Mouse (Mus musculus) layer of hippocampus, postnatal 10 days (tissue): Measurements from ENCODE around the gene Psmd8. TPM values are rescaled to one million over a fixed set of nuclear protein-coding genes. Genes with fewer than 3 reads are reported as not detected.
A peak's percentile ranks its signal among the peaks of the same experiment; 100 is the strongest.

ENCODE experiments used
- DNase-seq, 2 experiments: peaks; one replicate each; pipeline ENCODE4 v3.0.0; 2021; ENCODE audit warnings: low spot score in 2 of 2
- total RNA-seq, 2 experiments: library from RNA; stranded (reverse); gene quantifications; 2 replicates each; pipeline ENCODE4 v1.2.3; 2021

The Psmd8 gene
- total RNA-seq, 2 experiments from 2014 or later: 176 to 182 TPM

DNA sequence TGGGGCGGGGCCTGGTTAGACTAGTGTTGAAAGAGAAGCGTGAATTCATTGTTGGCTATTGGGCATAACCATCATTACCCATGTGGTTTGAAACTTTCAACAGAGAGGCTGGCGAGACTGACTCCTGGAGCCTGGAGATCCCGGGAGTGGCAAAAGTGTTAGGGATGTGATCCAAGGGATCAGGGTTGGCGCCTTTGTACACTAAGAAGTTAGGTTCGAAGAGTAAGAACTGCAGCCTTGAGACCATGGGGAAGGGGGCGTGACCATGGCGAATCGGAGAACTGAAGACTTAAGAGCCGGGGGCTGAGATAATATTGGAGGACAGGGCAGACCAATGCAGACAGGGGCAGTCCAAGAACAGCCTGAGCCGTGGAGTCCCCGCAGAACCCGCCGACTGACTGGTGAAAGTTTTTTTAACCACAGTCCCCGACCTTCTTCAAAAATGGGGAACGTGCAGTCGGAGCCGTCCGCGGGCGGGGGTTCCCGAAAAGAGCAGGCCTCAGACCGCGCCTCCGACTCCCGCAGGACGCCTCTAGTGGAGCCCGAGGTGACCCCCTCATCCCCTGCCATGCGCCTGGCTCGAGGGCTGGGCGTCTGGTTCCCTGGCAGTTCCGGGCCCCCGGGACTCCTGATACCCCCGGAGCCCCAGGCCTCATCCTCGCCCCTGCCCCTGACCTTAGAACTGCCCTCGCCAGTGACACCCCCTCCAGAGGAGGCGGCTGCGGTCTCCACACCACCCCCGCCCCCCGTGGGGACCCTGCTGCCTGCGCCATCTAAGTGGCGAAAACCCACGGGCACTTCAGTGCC lies 9.5 kb downstream of the Psmd8 start:
- DNase-seq: peak in 1 of 2 experiments; percentile 38

DNA sequence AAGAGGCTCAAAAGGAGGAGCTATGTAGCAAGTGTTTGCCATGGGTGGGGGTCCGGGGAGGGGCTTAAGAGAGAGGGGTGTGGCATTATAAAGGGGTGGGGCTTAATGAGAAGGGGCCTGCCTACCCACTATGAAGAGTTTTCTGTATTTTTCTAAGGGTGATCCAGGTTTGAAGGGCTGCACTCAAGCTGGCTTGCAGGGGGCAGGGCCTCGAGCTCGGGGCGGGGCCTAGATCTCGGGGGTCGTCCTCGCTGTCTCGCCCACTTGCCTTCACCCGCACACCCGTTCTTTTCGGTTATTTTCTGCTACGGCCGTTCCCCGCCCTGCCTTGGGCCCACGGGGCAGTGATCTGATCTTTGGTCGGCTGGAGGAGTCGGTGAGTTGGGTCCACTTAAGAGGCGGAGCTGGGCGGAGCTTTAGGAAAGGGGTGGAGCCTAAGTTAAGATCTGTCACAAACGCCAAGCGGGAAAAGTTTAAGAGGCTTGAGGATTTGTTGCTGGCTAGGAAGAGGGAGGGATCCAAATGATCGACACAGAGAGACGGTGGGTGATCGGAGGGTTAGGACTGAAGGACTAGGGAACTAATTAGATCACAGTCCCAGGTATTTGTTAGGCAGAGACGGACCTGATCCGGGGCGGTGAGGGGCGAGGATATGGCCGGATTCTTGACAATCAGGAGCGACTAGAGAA lies 10.3 kb downstream of the Psmd8 start, which contains the start of the genes Ggn and Spred3:
TSS of gene Ggn (plus strand) at position 145 of the 689 bp plus-strand sequence.
TSS of gene Spred3 (minus strand) at position 346 of the 689 bp plus-strand sequence.
- peak; percentile 57 to 61 for DNase-seq

DNA sequence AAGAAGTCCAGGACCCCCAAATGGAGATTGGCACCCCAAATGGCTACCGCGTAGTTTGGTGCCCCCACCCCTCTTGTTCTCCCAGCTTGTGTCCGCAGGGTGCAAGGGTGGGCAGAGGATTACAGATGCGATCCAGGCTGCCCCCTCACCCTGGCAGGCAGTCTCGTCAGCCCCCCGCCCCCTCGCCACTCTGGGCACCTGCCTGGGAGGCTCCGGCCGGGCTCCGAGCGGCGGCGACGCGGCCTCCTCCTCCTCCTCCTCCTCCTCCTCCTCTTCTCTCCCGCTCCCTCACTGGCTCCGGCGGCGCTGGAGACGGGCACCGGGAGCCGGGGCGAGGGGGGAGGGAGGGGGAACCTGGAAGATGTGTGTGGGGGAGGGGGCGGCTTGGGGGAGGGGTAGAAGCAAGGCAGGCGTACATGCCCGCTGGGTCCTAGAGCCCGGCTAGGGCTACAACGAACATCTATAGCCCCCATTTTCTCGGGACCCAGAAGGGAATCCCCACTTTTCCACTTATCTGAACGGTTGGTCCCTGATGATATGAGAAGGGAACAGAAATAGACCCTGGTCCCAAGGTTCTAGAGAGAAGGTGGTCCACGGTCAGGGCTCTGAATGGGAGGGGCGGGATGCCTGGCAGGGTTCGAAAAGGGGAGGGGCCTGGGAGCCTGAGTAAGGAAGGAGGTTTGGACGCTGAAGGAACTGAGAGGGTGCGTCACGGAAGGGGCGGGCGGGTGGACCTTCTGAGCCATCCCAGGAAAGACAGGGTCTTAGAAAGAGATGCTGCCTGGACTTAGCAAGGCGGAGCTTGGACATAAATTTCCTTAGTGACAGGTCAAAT lies 11.1 kb downstream of the Psmd8 start:
- DNase-seq: peak; percentile 86 to 87

DNA sequence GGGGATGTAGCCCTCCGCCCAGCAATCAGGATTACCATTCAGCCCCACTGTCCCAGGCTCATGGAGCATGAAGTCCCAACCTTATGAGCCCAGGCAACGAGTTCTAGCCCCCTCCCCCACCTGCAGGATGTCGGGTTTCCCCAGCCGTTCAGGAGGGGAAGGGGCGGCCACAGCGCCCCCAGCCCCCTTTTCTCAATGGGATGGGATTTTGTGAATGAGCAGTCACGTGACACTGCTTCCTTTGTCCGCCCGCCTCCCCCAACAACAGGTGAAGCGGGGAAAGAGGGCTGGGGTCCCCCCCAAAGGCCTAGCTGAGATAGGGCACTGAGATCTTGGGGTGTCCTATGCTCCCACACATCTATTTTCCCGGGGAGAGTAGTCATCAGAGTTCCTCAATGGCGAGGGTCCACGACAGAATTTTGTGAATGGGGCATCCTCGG lies 11.7 kb downstream of the Psmd8 start:
- DNase-seq: peak; percentile 56 to 72

DNA sequence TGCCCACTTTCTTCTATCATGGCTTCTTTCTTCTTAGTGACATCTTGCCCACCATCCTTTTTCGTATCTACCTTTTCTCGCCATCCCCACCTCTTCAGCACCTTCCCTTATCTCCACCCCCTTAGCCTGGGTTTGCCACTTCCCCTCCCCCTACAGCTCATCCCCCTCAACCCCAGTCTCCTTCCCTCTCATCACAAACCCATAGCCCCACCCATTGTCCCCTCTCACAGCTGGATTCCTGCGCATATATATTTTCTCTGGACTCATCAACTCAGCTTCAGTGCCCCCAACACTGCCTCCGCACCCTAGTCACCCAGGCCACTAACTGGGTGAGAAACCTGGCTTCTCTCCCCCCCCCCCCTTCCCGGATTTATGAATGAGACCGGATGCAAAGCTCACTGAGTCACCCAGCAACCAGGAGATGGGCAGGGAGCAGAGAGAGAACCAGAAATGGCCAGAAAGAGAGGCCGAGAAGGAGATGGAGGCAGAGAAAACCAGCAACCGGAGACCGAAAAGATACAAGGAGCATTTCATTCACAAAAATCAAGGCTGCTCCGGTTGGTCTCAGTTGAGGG lies 12.3 kb downstream of the Psmd8 start:
- no peak for DNase-seq

DNA sequence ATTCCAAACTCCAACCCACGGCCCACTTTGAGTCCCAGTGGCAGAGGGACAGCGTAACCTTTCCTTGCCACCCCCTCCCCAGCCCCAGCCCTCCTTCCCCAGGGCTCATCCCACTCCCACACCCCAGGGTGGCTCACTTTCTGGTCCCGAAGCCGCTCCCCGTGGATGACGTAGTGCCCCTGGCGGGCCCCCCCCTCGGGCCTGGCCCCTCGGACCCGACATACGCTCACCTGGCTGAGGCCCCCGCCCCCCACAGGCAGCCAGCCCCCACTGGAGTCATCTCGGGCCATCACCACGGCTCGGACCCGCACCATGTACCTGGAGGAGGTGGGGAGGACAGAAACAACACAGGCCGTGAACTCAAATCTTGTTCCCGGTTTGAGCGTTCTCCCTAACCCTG lies 12.8 kb downstream of the Psmd8 start:
- no peak for DNase-seq

DNA sequence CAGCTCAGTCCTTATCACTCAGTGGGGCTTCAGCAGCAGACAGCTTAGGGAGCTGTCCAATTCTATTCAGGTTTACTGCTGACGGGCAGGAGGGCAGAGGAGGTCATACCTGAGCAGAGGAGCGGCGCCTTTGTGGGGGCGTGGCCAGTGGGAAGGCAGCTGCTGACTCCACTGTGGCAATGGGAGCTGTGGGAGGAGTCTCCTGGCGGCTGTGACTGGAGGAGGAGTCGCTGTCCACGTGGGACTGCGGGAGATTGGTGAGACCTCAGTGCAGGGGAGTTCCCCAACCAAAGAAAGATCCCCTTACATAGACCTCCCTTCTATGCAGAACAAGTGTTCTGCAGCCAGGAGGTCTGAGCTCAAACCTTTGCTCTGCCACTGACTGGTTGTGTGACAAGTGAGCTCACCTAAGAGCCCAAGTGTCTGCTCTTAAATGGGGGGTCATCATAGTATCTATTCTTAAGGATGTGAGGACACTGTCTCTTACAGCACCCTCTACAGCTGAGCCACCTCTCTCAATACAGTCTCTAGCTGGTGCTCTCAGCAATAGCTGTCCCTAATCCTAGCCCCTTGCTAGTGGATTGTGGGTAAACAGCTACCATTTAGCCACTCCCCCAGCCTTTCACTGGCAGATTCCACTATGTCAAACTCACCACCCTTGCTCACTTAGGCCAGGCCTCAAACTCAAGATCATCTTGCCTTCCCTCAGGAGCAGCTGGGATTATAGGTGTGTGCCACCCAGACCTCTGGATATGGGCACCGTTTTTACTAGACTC lies 17.6 kb downstream of the Psmd8 start:
- no peak for DNase-seq

DNA sequence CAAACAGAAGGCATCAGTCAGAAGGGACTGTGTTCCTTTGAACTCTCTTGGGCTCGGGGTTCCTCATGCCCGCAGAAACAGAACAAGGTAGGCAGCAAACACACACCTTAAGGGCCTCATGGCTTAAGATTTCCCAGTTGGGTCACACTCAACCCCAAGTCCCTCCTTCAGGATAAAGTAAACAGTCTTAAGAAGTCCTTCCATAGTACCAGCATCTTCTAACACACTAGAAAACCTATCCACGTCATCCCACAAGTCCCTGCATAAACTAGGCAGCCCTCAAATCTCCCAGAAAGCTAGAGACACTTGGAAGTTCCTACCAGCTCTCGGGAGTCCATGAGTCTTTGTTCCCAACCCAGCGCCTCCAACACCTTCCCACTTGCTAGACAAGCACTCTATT lies 18.2 kb downstream of the Psmd8 start:
- no peak for DNase-seq

DNA sequence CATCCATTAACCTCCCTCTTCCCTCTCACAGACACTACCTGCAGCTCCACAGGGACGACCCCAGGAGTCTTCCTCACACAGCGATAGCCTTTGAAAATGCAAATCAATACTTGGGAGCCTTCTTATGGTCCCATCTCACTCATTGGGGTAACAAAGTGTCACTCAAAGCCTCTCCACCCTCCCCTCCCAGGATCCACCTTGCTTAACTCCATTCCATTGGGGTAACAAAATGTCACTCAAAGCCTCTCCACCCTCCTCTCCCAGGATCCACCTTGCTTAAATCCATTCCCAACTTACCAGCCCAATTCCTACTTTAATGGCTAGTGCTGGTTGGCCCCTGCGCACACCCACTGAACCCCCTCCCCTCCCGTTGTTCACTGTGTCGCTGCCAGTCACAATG lies 22.2 kb downstream of the Psmd8 start:
- no peak for DNase-seq

DNA sequence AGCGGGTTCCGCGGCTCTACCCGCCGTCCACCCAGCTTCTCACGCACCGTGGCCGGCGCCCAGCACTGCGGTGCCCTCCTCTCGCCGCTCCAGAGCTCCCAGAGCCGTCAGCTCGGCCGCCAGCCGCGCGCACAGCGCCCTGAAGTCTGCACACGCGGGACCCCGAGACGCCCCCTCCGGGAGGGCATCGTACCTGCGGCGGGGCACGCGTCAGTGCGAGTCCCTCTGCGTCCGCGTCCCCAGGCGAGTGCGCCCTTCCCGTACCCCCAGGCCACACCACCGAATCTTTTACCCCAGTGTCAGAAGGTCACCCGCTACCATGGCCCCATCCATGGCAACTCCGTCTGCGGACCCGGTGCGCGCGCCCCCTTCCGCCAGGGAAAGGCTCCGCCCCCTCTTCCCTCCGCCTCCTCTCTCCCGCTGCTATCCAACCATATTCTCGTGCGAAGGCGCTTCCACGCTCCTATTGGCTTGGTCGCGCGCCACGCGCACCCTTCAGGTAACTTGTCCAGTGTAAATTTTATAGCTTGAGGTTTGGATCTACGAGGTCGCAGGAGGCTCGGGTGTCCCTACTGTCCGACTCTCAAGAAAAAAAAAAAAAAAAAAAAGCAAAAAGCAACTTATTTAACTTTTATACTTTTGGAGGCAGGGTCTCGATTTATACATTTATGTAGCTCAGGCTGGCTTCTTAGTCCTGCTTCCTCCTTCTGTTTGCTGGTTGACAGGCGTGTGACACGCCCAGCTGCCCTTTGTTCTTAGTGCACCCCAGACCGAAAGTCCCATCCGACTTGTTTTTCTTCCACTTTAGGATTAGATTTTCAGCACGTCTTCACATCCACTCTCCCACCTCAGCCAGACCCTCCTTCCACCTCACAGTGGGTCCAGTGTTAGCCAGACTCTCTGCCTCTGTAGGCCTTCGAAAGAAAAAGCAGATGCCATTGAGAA lies 24.4 kb downstream of the Psmd8 start, which contains the start of gene Fam98c:
TSS of gene Fam98c (minus strand) at position 397 of the 945 bp plus-strand sequence.
- DNase-seq: peak; percentile 77 to 87

DNA sequence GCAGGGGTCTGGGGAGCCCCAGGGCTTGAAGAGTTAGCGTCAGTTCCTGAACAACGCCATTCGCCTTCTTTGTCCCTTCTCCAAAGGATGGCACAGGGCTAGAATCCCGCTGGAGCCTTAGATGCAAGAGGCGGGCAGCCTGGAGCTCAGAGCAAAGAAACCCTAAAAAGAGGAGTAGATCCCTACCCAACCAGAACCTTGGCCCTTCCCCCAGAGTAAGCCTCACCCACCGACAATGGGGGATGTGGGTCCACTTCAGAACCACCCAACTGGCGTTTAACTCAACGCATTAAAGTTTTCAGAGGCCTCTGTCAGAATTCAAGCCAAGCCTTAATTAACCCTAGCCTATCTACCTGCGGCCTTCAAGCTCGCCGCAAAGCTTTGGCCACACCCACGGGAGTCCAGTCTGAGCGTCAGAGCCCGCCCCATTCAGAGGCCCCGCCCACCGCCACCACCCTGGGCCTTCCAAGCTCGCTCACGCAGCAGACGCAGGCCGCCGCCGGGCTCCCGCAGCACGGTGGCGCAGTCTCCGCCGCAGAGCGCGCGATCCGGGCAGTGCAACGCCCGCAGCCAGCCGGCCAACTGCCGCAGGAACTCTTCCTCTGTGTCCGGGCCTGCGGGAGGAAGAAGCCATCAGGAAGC lies 25.2 kb downstream of the Psmd8 start:
- DNase-seq: peak; percentile 87 to 93

DNA sequence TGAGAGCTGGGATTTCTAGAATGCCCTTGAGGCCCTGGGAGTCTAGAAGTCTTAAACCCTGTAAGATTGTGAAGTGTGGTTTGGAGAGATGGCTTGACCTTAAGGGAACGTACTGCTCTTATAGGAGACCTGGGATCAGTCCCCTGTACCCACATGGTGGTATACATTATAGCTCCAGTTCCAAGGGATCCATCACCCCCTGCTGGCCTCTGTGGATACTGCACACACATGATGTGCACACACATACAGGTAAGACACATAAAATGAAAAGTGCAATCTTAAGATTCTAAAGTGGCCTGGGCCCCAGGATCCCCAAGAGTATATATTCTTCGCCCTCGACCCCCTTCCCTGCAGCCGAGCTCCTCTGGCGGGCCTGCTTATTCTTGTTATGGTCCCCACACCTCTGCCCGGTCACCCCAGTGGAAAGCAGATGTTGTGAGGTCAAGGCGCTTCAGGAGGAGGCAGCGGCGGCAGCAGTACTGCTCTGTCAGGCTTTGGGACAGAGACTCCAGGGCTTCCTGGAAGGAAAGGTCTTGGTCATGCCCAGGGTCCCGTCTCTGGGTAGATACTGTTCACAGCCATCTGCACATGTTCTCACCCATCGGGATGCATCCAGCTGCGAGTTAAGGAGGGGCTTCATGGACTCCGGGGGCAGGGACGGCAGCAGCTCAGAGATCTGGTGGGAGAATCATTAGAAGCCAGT lies 26.3 kb downstream of the Psmd8 start:
- DNase-seq: no peak

DNA sequence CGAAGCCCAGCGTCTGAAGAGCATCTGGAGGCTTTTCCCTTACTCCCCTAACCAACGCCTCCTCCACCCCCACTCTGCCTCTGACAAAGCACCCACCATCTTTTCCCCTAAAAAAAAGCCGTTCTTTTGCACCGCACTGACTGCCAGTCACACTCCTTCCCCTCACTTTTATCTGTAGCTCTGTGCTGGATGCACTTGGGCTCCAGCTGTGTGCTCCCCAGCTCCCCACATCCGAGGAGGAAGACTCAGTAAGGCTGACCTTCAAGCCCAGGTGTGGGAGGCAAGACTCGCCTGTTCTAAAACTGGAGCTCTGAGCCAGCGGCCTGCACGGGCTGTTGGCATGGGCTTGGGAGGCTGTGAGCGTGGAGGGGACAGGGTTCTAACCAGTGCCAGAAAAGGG lies 29.0 kb downstream of the Psmd8 start:
- no peak for DNase-seq

DNA sequence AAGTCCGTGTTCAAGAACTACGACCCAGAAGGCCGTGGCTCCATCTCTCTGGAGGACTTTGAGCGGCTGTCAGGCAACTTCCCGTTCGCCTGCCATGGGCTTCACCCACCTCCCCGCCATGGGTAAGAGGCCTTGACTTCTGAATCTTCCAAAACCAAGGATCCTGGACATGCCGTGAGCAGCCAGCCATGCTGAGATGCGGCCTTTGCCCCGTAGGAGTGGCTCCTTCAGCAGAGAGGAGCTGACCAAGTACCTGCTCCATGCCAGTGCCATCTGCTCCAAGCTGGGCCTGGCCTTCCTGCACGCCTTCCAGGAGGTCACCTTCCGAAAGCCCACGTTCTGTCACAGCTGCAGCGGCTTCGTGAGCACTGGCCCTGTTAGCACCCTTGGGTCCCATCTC lies 31.7 kb downstream of the Psmd8 start:
- DNase-seq: no peak

DNA sequence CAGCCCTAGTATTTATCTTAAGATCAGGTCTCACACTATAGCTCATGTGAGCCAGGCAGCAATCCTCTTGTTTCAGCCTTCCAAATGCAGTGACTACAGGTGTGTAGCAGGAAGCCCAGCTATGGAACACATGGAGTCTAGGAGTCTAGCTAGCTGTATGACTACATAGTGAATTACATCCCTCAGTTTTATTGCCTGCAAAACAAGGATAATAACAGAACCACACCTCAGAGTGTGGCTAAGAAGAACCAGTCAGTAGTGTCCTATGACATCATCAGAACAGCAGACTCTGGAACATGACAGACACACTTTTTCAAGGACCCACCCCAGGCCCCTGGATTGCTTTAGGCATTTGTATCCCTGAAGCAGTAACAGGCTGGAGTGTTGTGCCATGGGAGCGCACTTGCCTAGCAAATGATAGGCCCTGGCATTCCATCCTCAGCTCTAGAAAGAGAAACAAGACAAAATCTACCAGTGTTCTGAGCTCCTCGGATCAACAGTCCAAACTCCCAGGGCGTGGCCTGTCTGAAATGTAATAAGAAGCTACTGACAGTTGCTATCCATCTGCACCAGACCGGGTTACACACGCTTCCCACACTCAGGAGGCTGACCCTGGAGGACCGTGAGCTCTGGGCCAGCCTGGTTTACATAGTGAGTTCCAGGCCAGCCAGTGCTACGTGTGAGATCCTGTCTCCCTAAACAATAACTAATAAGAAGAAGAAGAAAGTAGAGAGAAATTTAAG lies 33.7 kb downstream of the Psmd8 start:
- DNase-seq: no peak

DNA sequence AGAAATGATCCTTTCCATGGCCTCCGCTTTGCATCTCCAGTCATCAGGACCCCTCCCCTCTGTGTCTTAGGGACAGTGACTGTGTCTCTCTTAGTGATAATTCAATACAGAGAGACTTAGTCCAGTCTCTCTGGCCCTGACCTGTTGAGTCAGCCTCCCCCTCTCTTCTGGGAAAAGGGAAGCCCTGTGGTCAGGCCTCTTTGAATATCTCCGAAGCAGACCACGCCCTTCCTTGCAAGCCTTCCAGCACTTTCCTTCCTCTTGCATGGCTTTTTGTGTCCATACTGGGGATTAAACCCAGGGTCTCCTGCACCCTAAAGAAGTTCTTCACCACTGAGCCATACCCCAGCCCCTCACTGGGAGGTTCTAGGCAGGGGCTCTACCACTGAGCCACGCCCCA lies 36.5 kb downstream of the Psmd8 start:
- DNase-seq: no peak

DNA sequence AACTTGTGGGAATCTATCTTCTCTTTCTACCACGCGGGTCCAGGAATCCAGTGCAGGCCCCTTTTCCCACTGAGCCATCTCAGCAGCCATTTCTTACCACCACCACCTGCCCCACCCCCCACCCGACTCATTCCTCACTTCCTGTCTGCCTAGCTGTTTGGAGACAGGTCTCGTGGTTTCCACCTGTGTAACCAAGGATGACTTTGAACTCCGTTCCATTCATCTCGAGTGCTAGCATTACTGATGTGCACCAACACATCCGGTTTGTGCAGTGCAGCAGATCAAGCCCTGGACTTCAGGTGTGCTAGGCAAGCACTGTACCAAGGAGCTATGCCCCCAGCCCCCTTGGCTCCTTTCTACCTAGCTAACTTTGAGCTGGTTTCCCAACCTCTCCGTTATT lies 39.1 kb downstream of the Psmd8 start:
- no peak for DNase-seq
